Mouse (Mus musculus) cerebellum, adult 2 months (tissue): ENCODE data around the gene B830017H08Rik.

Experiments
- CTCF ChIP-seq: fragments of 200-500 bp; IDR thresholded peaks from 2 replicates; pipeline ENCODE4 v1.5.1; 2011; ENCODE audit warnings: low read depth, mild to moderate bottlenecking, control low read depth, low read length, moderate library complexity, borderline replicate concordance; ENCODE audit not compliant: insufficient read depth
- POLR2A ChIP-seq: fragments of 200-500 bp; IDR thresholded peaks from 2 replicates; pipeline ENCODE4 v1.6.1; 2011; ENCODE audit warnings: low read length, control low read depth, borderline replicate concordance; ENCODE audit not compliant: insufficient read depth

DNA sequence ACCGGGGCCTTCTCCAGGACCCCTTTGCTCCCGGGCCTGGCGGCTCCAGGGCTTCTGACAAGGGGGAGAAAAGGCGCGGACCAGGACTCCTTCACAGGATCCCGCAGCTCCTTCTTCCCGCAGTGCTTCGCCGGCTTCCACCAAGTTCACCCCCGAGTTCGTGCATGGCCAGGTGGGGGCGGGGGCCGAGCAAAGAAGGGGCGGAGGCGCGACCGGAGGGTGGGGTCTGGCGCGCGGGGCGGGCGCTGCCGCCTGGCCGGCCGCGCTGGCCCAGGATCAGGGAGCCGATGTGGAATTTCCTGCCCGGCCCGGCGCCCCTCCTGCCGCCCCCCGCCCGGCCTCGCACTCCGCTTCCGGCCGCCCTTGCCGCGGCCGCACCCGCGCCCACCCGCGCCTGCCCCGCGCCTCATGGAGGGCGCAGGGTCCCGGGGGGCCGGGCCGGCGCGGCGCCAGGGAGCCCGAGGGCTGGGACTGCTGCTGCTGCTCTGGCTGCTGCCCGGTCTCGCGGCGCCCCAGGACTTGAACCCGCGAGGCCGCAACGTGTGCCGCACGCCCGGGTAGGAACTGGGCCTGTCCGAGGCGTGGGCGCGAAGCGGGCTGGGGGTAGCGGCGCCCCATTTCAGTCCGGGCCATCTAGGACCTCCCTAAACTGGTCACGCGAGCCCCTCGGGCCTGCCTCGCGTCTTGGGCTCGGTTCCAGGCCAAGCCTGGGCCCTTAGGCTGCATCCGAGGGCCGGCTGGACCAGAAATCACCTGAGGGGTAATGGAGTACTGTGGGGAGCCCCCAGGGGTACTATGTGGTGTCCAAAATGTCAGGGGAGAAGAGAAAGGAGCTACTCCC, 35.7 kb upstream of the B830017H08Rik start, which contains the start of gene Scarf2:
- no peak for TF ChIP-seq POLR2A
- no peak for TF ChIP-seq CTCF
